ENCODE assay signal across 8 mouse cellular contexts in genomic region chr19:37208176-37208755, GRCm38 (mm10). TPM values are rescaled to one million over a fixed set of nuclear protein-coding genes. Genes with fewer than 3 reads are reported as not detected.
A peak's percentile ranks its signal among the peaks of the same experiment; 100 is the strongest.
DNase-seq lines count a peak whose midpoint lies in the region; ATAC-seq and TF ChIP-seq lines count a peak whose summit lies in the region.

Cpeb3 (minus strand) TSS chr19:37208601.

- intact Hi-C loops in heart, adult 2 months (cut with DNase I), result loop anchor here (2.0 to 5.0 kb wide), 2 partner anchors 131 to 157 kb away; no protein-coding TSS in a partner anchor

- no peaks in the 10 kb centered on the region for H3K27me3 ChIP-seq in Patski
- H3K27me3 ChIP-seq in embryonic facial prominence, embryonic 10.5 days (replicated peaks; ENCODE audit: low read depth, poor library complexity, severe bottlenecking), result 0 out of 2 replicates have a peak, but pooled peaks cover 8% of the 10 kb centered on the region
- H3K27me3 ChIP-seq in heart, adult 2 months (ENCODE audit: control insufficient read depth, insufficient read depth, low read length), result no peaks in the 10 kb centered on the region
- H3K27me3 ChIP-seq in limb, embryonic 14.5 days (ENCODE audit: control insufficient read depth, insufficient read depth, low read length), result no peaks in the 10 kb centered on the region
- H3K27me3 ChIP-seq in midbrain, postnatal 0 days (ENCODE audit: insufficient read depth, low read length), result no peaks in the 10 kb centered on the region
- no peaks in the 10 kb centered on the region for H3K27me3 ChIP-seq in stomach, postnatal 0 days (ENCODE audit: control insufficient read depth, insufficient read depth, low read length)

- in situ Hi-C loops in Patski (cut with MboI; ENCODE audit: low pct_unique_long_range_greater_than_20kb), result no loop called here

- H3K4me1 ChIP-seq in embryonic facial prominence, embryonic 10.5 days, result peaks cover 22% of the 10 kb centered on the region
- peaks cover 4% of the 10 kb centered on the region for H3K4me1 ChIP-seq in heart, adult 2 months (ENCODE audit: control insufficient read depth, insufficient read depth, low read length)
- H3K4me1 ChIP-seq in limb, embryonic 14.5 days (ENCODE audit: control insufficient read depth, insufficient read depth, low read length), result peaks cover 13% of the 10 kb centered on the region
- H3K4me1 ChIP-seq in midbrain, postnatal 0 days (ENCODE audit: insufficient read depth, low read length), result no peaks in the 10 kb centered on the region
- H3K4me1 ChIP-seq in stomach, postnatal 0 days (replicated peaks; ENCODE audit: control insufficient read depth, insufficient read depth), result peaks cover 3% of the 10 kb centered on the region; the same call in 1 of the 2 replicates

- no peak for ATAC-seq in Patski
- ATAC-seq in limb, embryonic 14.5 days (ENCODE audit: low FRiP score, low read depth), result no peak
- no peak for ATAC-seq in midbrain, postnatal 0 days (ENCODE audit: low FRiP score)
- no peak for ATAC-seq in stomach, postnatal 0 days (ENCODE audit: low FRiP score, low TSS enrichment)

- peak within 1 kb of the TSS; percentile 100 for H3K4me3 ChIP-seq in embryonic facial prominence, embryonic 10.5 days
- peak within 1 kb of the TSS; percentile 94 for H3K4me3 ChIP-seq in heart, adult 2 months
- H3K4me3 ChIP-seq in limb, embryonic 14.5 days (replicated peaks; ENCODE audit: low read length), result peak within 1 kb of the TSS; percentile 98
- peak within 1 kb of the TSS; percentile 100 for H3K4me3 ChIP-seq in midbrain, postnatal 0 days (ENCODE audit: low read depth, low read length)
- H3K4me3 ChIP-seq in stomach, postnatal 0 days (ENCODE audit: low read depth, low read length), result peak within 1 kb of the TSS; percentile 95

- peak within 1 kb of the TSS; percentile 96 for H3K9ac ChIP-seq in heart, adult 2 months (ENCODE audit: low read depth, low read length)
- H3K9ac ChIP-seq in limb, embryonic 14.5 days (ENCODE audit: low read depth, low read length, severe bottlenecking), result peak within 1 kb of the TSS; percentile 99
- peak within 1 kb of the TSS; percentile 91 for H3K9ac ChIP-seq in midbrain, postnatal 0 days (replicated peaks; ENCODE audit: low read length, poor library complexity, severe bottlenecking)
- peak within 1 kb of the TSS; percentile 92 for H3K9ac ChIP-seq in stomach, postnatal 0 days (ENCODE audit: low read length)

- H3K79me2 ChIP-seq in heart, adult 2 months (replicated peaks; ENCODE audit: control insufficient read depth, insufficient read depth, low read length), result peaks cover 2% of the 10 kb centered on the region

- WGBS in embryonic facial prominence, embryonic 10.5 days, result under 1% methylated on average over 15 of the region's 15 CpGs
- under 1% methylated on average over 15 of the region's 15 CpGs for WGBS in heart, adult 2 months
- WGBS in limb, embryonic 14.5 days, result under 1% methylated on average over 15 of the region's 15 CpGs
- 2% methylated on average over 15 of the region's 15 CpGs for WGBS in midbrain, postnatal 0 days
- under 1% methylated on average over 15 of the region's 15 CpGs for WGBS in stomach, postnatal 0 days

- H3K27ac ChIP-seq in embryonic facial prominence, embryonic 10.5 days (replicated peaks), result peak within 1 kb of the TSS; percentile 98
- H3K27ac ChIP-seq in heart, adult 2 months, result peak within 1 kb of the TSS; percentile 95
- peak within 1 kb of the TSS; percentile 92 for H3K27ac ChIP-seq in limb, embryonic 14.5 days (replicated peaks; ENCODE audit: low read depth, low read length)
- H3K27ac ChIP-seq in midbrain, postnatal 0 days (ENCODE audit: low read depth, low read length), result peak within 1 kb of the TSS; percentile 83
- peak within 1 kb of the TSS; percentile 93 for H3K27ac ChIP-seq in stomach, postnatal 0 days (replicated peaks)

- H3K36me3 ChIP-seq in embryonic facial prominence, embryonic 10.5 days (replicated peaks), result peaks cover 40% of the 10 kb centered on the region
- H3K36me3 ChIP-seq in heart, adult 2 months (ENCODE audit: control insufficient read depth, insufficient read depth, low read length), result peaks cover 23% of the 10 kb centered on the region
- H3K36me3 ChIP-seq in limb, embryonic 14.5 days (ENCODE audit: control insufficient read depth, insufficient read depth, low read length), result peaks cover 28% of the 10 kb centered on the region
- H3K36me3 ChIP-seq in midbrain, postnatal 0 days (ENCODE audit: insufficient read depth, low read length), result no peaks in the 10 kb centered on the region
- peaks cover 5% of the 10 kb centered on the region; the same call in 1 of the 2 replicates for H3K36me3 ChIP-seq in stomach, postnatal 0 days (ENCODE audit: control insufficient read depth, insufficient read depth, low read length)

- H3K9me3 ChIP-seq in embryonic facial prominence, embryonic 10.5 days, result no peaks in the 10 kb centered on the region
- H3K9me3 ChIP-seq in limb, embryonic 14.5 days (ENCODE audit: control insufficient read depth, low read length), result no peaks in the 10 kb centered on the region
- no peaks in the 10 kb centered on the region for H3K9me3 ChIP-seq in midbrain, postnatal 0 days (ENCODE audit: low read length)
- no peaks in the 10 kb centered on the region for H3K9me3 ChIP-seq in stomach, postnatal 0 days (ENCODE audit: control insufficient read depth, low read length)

- DNase-seq in 3T3-L1 (ENCODE audit: low read depth, low spot score), result peak; percentile 87
- DNase-seq in Patski (ENCODE audit: low read depth, low spot score), result peak; percentile 22
- DNase-seq in embryonic facial prominence, embryonic 10.5 days (ENCODE audit: low spot score), result peak; percentile 62
- DNase-seq in heart, adult 2 months, result peak; percentile 32 to 52
- DNase-seq in kidney, adult 11 months, result peak; percentile 43
- DNase-seq in limb, embryonic 14.5 days (ENCODE audit: low spot score), result peak; percentile 56
- peak; percentile 73 for DNase-seq in midbrain, postnatal 0 days (ENCODE audit: low spot score)
- DNase-seq in stomach, postnatal 0 days (ENCODE audit: low spot score), result peak; percentile 22

- TF ChIP-seq CTCF in Patski (IDR thresholded peaks at IDR 0.05), result peak; percentile 70
- TF ChIP-seq CTCF in heart, adult 2 months (IDR thresholded peaks at IDR 0.05), result peak; percentile 67
- peak; percentile 75 for TF ChIP-seq CTCF in midbrain, postnatal 0 days (IDR thresholded peaks at IDR 0.05)
- TF ChIP-seq CTCF in stomach, postnatal 0 days (IDR thresholded peaks at IDR 0.05; ENCODE audit: low read depth), result peak; percentile 65

- peak within 1 kb of the TSS; percentile 76 for H3K4me2 ChIP-seq in limb, embryonic 14.5 days (replicated peaks; ENCODE audit: low read depth, low read length, severe bottlenecking)
- peak within 1 kb of the TSS; percentile 82 for H3K4me2 ChIP-seq in midbrain, postnatal 0 days (ENCODE audit: low read depth, low read length, poor library complexity, severe bottlenecking)
- H3K4me2 ChIP-seq in stomach, postnatal 0 days (replicated peaks; ENCODE audit: low read depth), result peak within 1 kb of the TSS; percentile 97

- CTCF ChIA-PET in Patski (lab: Charles Lee), result interaction anchor here (0.8 to 2.5 kb wide), 3 partner anchors 12 to 157 kb away, joined by 3 to 9 read pairs (median 4); no protein-coding TSS in a partner anchor

- POLR2A ChIA-PET in Patski (lab: Charles Lee), result no interaction called here

- 0 out of 2 replicates have a peak, but pooled peaks have one; percentile 10 for TF ChIP-seq EP300 in heart, adult 2 months (IDR thresholded peaks at IDR 0.05; ENCODE audit: insufficient read depth, low read depth, low read length)
- TF ChIP-seq EP300 in stomach, postnatal 0 days (optimal IDR thresholded peaks at IDR 0.05), result no peak

- no peak for TF ChIP-seq POLR2A in heart, adult 2 months (IDR thresholded peaks at IDR 0.05; ENCODE audit: insufficient read depth, low read depth, low read length)
- TF ChIP-seq POLR2A in limb, embryonic 14.5 days (IDR thresholded peaks at IDR 0.05; ENCODE audit: borderline replicate concordance, extremely low read depth, insufficient read depth, insufficient read length), result no peak

RNA-seq across cellular contexts. Expression of gene Cpeb3, which starts in this region (rescaled TPM):
- polyA plus RNA-seq in Patski (2021), result 8.9 TPM
- polyA plus RNA-seq in embryonic facial prominence, embryonic 10.5 days (2016; fragmentation: Nextera tagmentation; extraction: Ambion mirVana), result 0.55 and 0.76 TPM in 2 replicates
- total RNA-seq in heart, adult 2 months (2021), result 10 to 100 TPM; 78.9 to 96.9 TPM
- 35.6 and 53.9 TPM in 2 replicates for polyA plus RNA-seq in heart, adult 2 months (2012; rRNA removed)
- polyA plus RNA-seq in limb, embryonic 14.5 days (2012; rRNA removed), result 1.4 and 2.2 TPM in 2 replicates
- 1.4 and 1.6 TPM in 2 replicates for polyA plus RNA-seq in limb, embryonic 14.5 days (2014; fragmentation: Nextera tagmentation; extraction: Ambion mirVana)
- total RNA-seq in midbrain, postnatal 0 days (2014; rRNA removed), result 34.4 and 35.4 TPM in 2 replicates
- 6.8 and 11.2 TPM in 2 replicates for polyA plus RNA-seq in midbrain, postnatal 0 days (2015; fragmentation: Nextera tagmentation; extraction: Ambion mirVana)
- polyA plus RNA-seq in stomach, postnatal 0 days (2015; fragmentation: Nextera tagmentation; extraction: Ambion mirVana), result 1.2 and 1.3 TPM in 2 replicates

Comparison
In these comparisons a context has a peak if more than half of its experiments do, and no peak if none do; other contexts are left out.
1. Peak in DNase-seq, H3K4me3 ChIP-seq and H3K27ac ChIP-seq in embryonic facial prominence, embryonic 10.5 days; RNA of the gene not detected or under 1 TPM.
2. DNase-seq: peak in every context shown above with its lines; median percentile 87 in 3T3-L1; 73 in midbrain, postnatal 0 days; 62 in embryonic facial prominence, embryonic 10.5 days; 56 in limb, embryonic 14.5 days; 43 in kidney, adult 11 months; 42 in heart, adult 2 months; 22 in Patski; 22 in stomach, postnatal 0 days.